ENCODE assay signal across 8 mouse cellular contexts in genomic region chr2:25262795-25263622, GRCm38 (mm10). TPM values are rescaled to one million over a fixed set of nuclear protein-coding genes. Genes with fewer than 3 reads are reported as not detected.
DNase-seq lines count a peak whose midpoint lies in the region; ATAC-seq and TF ChIP-seq lines count a peak whose summit lies in the region.

No protein-coding gene starts in this region.

- DNase-seq in gastrocnemius, adult 2 months = peak; percentile 55
- DNase-seq in gastrocnemius, adult 8-10 months (ENCODE audit: low spot score in 2 of 2) = no peak
- peak; percentile 67 for DNase-seq in MN1 (ENCODE audit: low spot score)
- peak; percentile 35 for DNase-seq in embryonic facial prominence, embryonic 11.5 days (ENCODE audit: low spot score)
- DNase-seq in liver, postnatal 0 days = peak; percentile 56
- peak; percentile 25 for DNase-seq in spleen, adult 12 weeks (ENCODE audit: low spot score)
- no peak for DNase-seq in ovary, postnatal 14 days (ENCODE audit: low spot score)

- no peak for TF ChIP-seq EP300 in liver, postnatal 0 days (IDR thresholded peaks at IDR 0.05; ENCODE audit: low read depth)

- whole genome bisulfite sequencing in embryonic facial prominence, embryonic 11.5 days = under 1% methylated on average over 76 of the region's 82 CpGs
- WGBS in hindbrain, embryonic 15.5 days = under 1% methylated on average over 81 of the region's 82 CpGs
- WGBS in liver, postnatal 0 days (ENCODE audit: insufficient replicate concordance) = 1% methylated on average over 79 of the region's 82 CpGs

- H3K27me3 ChIP-seq in embryonic facial prominence, embryonic 11.5 days (ENCODE audit: control insufficient read depth, insufficient read depth, low read length) = peaks cover 12% of the 10 kb centered on the region
- H3K27me3 ChIP-seq in hindbrain, embryonic 15.5 days = no peaks in the 10 kb centered on the region
- H3K27me3 ChIP-seq in liver, postnatal 0 days (ENCODE audit: insufficient read depth, low read length) = no peaks in the 10 kb centered on the region

- intact Hi-C loops in gastrocnemius, adult 2 months (cut with DNase I) = no loop called here

- peak overlapping the region; percentile 93 for H3K4me2 ChIP-seq in embryonic facial prominence, embryonic 11.5 days (ENCODE audit: low read depth, low read length)
- H3K4me2 ChIP-seq in hindbrain, embryonic 15.5 days = peak overlapping the region; percentile 94
- peak overlapping the region; percentile 93 for H3K4me2 ChIP-seq in liver, postnatal 0 days (ENCODE audit: low read depth, low read length)

- H3K36me3 ChIP-seq in embryonic facial prominence, embryonic 11.5 days (replicated peaks; ENCODE audit: control insufficient read depth, insufficient read depth, low read depth, low read length) = no peaks in the 10 kb centered on the region
- H3K36me3 ChIP-seq in hindbrain, embryonic 15.5 days = no peaks in the 10 kb centered on the region
- H3K36me3 ChIP-seq in liver, postnatal 0 days (replicated peaks; ENCODE audit: insufficient read depth, low read length) = 0 out of 2 replicates have a peak, but pooled peaks cover 2% of the 10 kb centered on the region

- no peak for TF ChIP-seq CTCF in gastrocnemius, adult 2 months (IDR thresholded peaks at IDR 0.05)
- 0 out of 2 replicates have a peak, but pooled peaks have one; percentile 7 for TF ChIP-seq CTCF in liver, postnatal 0 days (IDR thresholded peaks at IDR 0.05; ENCODE audit: low read depth)

- peak overlapping the region; percentile 66 for H3K9ac ChIP-seq in embryonic facial prominence, embryonic 11.5 days (replicated peaks; ENCODE audit: low read length)
- H3K9ac ChIP-seq in hindbrain, embryonic 15.5 days = peak overlapping the region; percentile 64
- H3K9ac ChIP-seq in liver, postnatal 0 days (replicated peaks) = peak overlapping the region; percentile 74

- no peaks in the 10 kb centered on the region for H3K9me3 ChIP-seq in embryonic facial prominence, embryonic 11.5 days (replicated peaks; ENCODE audit: control insufficient read depth, low read length)
- H3K9me3 ChIP-seq in hindbrain, embryonic 15.5 days = no peaks in the 10 kb centered on the region
- no peaks in the 10 kb centered on the region for H3K9me3 ChIP-seq in liver, postnatal 0 days (ENCODE audit: low read length)

- peaks cover 9% of the 10 kb centered on the region for H3K4me1 ChIP-seq in embryonic facial prominence, embryonic 11.5 days (ENCODE audit: control insufficient read depth, insufficient read depth, low read length)
- H3K4me1 ChIP-seq in hindbrain, embryonic 15.5 days (replicated peaks) = peaks cover 50% of the 10 kb centered on the region
- H3K4me1 ChIP-seq in liver, postnatal 0 days (ENCODE audit: insufficient read depth) = peaks cover 55% of the 10 kb centered on the region

- peak overlapping the region; percentile 85 for H3K27ac ChIP-seq in gastrocnemius, adult 2 months
- no peak overlapping the region for H3K27ac ChIP-seq in embryonic facial prominence, embryonic 11.5 days (replicated peaks; ENCODE audit: low read depth, low read length)
- peak overlapping the region; percentile 80 for H3K27ac ChIP-seq in hindbrain, embryonic 15.5 days (replicated peaks)
- H3K27ac ChIP-seq in liver, postnatal 0 days (ENCODE audit: low read depth) = peak overlapping the region; percentile 52

- ATAC-seq in embryonic facial prominence, embryonic 11.5 days (replicated peaks; ENCODE audit: insufficient number of reproducible peaks, low FRiP score, low TSS enrichment, low read depth) = peak; percentile 3; the same call in 1 of the 2 replicates
- ATAC-seq in hindbrain, embryonic 15.5 days (ENCODE audit: low FRiP score, low read depth) = no peak; the same call in 1 of the 2 replicates
- ATAC-seq in liver, postnatal 0 days = peak; percentile 15

- H3K4me3 ChIP-seq in gastrocnemius, adult 2 months = peak overlapping the region; percentile 91
- peak overlapping the region; percentile 66 for H3K4me3 ChIP-seq in embryonic facial prominence, embryonic 11.5 days (ENCODE audit: low read depth, low read length)
- H3K4me3 ChIP-seq in hindbrain, embryonic 15.5 days = peak overlapping the region; percentile 74
- peak overlapping the region; percentile 86 for H3K4me3 ChIP-seq in liver, postnatal 0 days (ENCODE audit: low read depth, low read length)

RNA-seq across cellular contexts. Expression of gene Tprn, which starts 0.6 kb away (rescaled TPM):
- total RNA-seq in gastrocnemius, adult 2 months (2021) = 1 to 10 TPM; 3.1 to 3.5 TPM
- 1 to 10 TPM; 2.0 to 5.3 (median 2.6) TPM for total RNA-seq in gastrocnemius, adult 8-10 months (2022)
- 4.3 and 4.9 TPM in 2 replicates for polyA plus RNA-seq in embryonic facial prominence, embryonic 11.5 days (2014; fragmentation: Nextera tagmentation; extraction: Ambion mirVana)
- 17.1 and 21.5 TPM in 2 replicates for polyA plus RNA-seq in hindbrain, embryonic 15.5 days (2015; fragmentation: Nextera tagmentation; extraction: Ambion mirVana)
- 5.3 TPM in 2 replicates for polyA plus RNA-seq in liver, postnatal 0 days (2015; fragmentation: Nextera tagmentation; extraction: Ambion mirVana)

RNA-seq across cellular contexts. Expression of gene Tmem203, which starts 7.8 kb away (rescaled TPM):
- total RNA-seq in gastrocnemius, adult 2 months (2021) = 10 to 100 TPM; 11.4 to 12.6 TPM
- total RNA-seq in gastrocnemius, adult 8-10 months (2022) = 10 to 100 TPM; 11.7 to 14.1 (median 13.1) TPM
- 12.8 and 13.3 TPM in 2 replicates for polyA plus RNA-seq in embryonic facial prominence, embryonic 11.5 days (2014; fragmentation: Nextera tagmentation; extraction: Ambion mirVana)
- 13.4 and 13.8 TPM in 2 replicates for polyA plus RNA-seq in hindbrain, embryonic 15.5 days (2015; fragmentation: Nextera tagmentation; extraction: Ambion mirVana)
- polyA plus RNA-seq in liver, postnatal 0 days (2015; fragmentation: Nextera tagmentation; extraction: Ambion mirVana) = 34.0 and 37.1 TPM in 2 replicates

RNA-seq across cellular contexts. Expression of gene Ssna1, which starts 9.2 kb away (rescaled TPM):
- total RNA-seq in gastrocnemius, adult 2 months (2021) = 10 to 100 TPM; 28.0 to 35.5 TPM
- 10 to 100 TPM; 29.0 to 36.4 (median 31.2) TPM for total RNA-seq in gastrocnemius, adult 8-10 months (2022)
- polyA plus RNA-seq in embryonic facial prominence, embryonic 11.5 days (2014; fragmentation: Nextera tagmentation; extraction: Ambion mirVana) = 253 and 254 TPM in 2 replicates
- polyA plus RNA-seq in hindbrain, embryonic 15.5 days (2015; fragmentation: Nextera tagmentation; extraction: Ambion mirVana) = 171 and 183 TPM in 2 replicates
- polyA plus RNA-seq in liver, postnatal 0 days (2015; fragmentation: Nextera tagmentation; extraction: Ambion mirVana) = 77.2 and 81.7 TPM in 2 replicates

RNA-seq across cellular contexts. Expression of gene Anapc2, which starts 9.3 kb away (rescaled TPM):
- total RNA-seq in gastrocnemius, adult 2 months (2021) = 10 to 100 TPM; 29.7 to 32.3 TPM
- 10 to 100 TPM; 30.4 to 33.4 (median 31.3) TPM for total RNA-seq in gastrocnemius, adult 8-10 months (2022)
- polyA plus RNA-seq in embryonic facial prominence, embryonic 11.5 days (2014; fragmentation: Nextera tagmentation; extraction: Ambion mirVana) = 111 and 113 TPM in 2 replicates
- 139 and 143 TPM in 2 replicates for polyA plus RNA-seq in hindbrain, embryonic 15.5 days (2015; fragmentation: Nextera tagmentation; extraction: Ambion mirVana)
- 19.8 and 22.8 TPM in 2 replicates for polyA plus RNA-seq in liver, postnatal 0 days (2015; fragmentation: Nextera tagmentation; extraction: Ambion mirVana)

RNA-seq across cellular contexts. Expression of gene AL732309.1, which starts 16.3 kb away (rescaled TPM):
- 1 to 10 TPM in 1 of 2 experiments, under 1 TPM in 1; 0.86 to 1.2 TPM for total RNA-seq in gastrocnemius, adult 2 months (2021)
- 1 to 10 TPM in 2 of 4 experiments, under 1 TPM in 2; 0.54 to 1.8 (median 1.2) TPM for total RNA-seq in gastrocnemius, adult 8-10 months (2022)
- polyA plus RNA-seq in embryonic facial prominence, embryonic 11.5 days (2014; fragmentation: Nextera tagmentation; extraction: Ambion mirVana) = 3.3 and 4.2 TPM in 2 replicates
- polyA plus RNA-seq in hindbrain, embryonic 15.5 days (2015; fragmentation: Nextera tagmentation; extraction: Ambion mirVana) = 4.9 and 6.3 TPM in 2 replicates
- polyA plus RNA-seq in liver, postnatal 0 days (2015; fragmentation: Nextera tagmentation; extraction: Ambion mirVana) = 1.2 and 1.4 TPM in 2 replicates

Comparison
In these comparisons a context has a peak if more than half of its experiments do, and no peak if none do; other contexts are left out.
1. DNase-seq: peak in gastrocnemius, adult 2 months (single experiment), MN1 (single experiment), embryonic facial prominence, embryonic 11.5 days (single experiment), liver, postnatal 0 days (single experiment) and spleen, adult 12 weeks (single experiment); none in gastrocnemius, adult 8-10 months (0 of 2) and ovary, postnatal 14 days (single experiment).
2. Peak in every context shown above with its lines, with median percentiles within 50 percentile points of each other: H3K4me3 ChIP-seq, H3K4me2 ChIP-seq and H3K9ac ChIP-seq.